Mouse (Mus musculus): ENCODE data around the gene Svbp. TPM values are rescaled to one million over a fixed set of nuclear protein-coding genes. Genes with fewer than 3 reads are reported as not detected.
A peak's percentile ranks its signal among the peaks of the same experiment; 100 is the strongest.

Svbp gene
- total RNA-seq, 2 experiments from 2014 or later = 19.0 to 19.6 TPM

GRCm38 (mm10) chr4:119188060-119188785 lies 6.9 kb upstream of the Svbp start:
- no peak for DNase-seq
- intact Hi-C loops (cut with DNase I) = no loop called here

DNA sequence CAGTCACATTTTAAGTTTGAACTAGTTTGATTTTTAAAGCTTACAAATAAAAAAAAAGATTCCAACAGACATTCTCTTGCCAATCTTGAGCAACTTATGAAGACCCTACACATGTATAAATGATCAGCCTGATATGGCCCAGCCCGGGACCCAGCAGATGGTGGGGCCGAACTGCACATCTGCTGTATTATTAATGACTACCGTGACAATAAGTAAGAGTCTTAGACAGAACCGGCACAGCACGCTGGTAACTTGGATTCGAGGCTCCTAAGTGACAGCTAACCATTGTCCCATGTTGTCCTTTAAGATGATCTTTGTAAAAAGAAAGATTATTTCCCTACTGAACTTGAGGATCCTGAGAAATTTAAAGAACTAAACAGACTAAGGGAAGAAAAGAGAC lies 5.7 kb upstream of the Svbp start:
- intact Hi-C loops (cut with DNase I) = no loop called here
- no peak for DNase-seq

DNA sequence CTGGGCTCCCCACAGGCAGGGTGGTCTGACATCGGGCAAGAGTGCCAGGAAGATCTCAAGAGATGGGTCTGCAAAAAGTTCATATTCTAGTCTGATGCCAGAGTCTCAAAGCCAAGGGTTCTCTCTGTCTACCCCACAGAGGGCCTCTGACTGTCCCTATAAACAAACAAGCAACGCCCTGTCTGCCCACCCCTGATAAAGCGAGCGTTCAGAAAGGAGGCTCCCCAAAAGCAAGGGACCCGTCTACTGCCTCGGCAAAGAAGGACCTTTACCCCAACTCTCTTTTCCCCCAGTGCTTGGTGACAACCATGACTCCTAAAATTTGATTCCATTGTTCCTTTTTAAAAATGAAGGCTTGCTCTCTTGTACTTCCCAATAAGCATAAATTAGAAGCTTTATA lies 5.2 kb upstream of the Svbp start, which contains the start of gene Ermap:
Ermap (minus strand) TSS at position 148 of the 400 bp plus-strand sequence.
- intact Hi-C loops (cut with DNase I) = no loop called here
- no peak for DNase-seq

DNA sequence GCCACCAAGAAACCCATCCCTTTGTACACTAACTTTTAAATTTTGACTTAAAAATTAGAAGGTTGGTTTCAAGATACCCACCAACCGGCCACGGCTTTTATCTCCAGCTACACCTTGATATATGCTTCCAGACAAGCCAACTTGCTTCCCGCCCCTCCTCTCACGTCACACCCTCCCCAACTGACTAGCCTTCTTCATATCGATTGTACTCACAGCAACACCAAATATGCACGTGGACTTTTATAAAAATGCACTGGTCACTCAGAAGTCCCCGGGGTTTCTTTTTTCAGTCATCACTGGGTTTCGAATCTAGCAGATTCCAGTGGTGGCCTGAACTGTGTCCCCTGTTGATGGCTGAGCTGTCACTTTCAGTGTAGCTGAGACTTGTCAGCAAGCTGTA lies 4.5 kb upstream of the Svbp start:
- DNase-seq = no peak
- intact Hi-C loops (cut with DNase I) = no loop called here

- intact Hi-C loops (cut with DNase I) = no loop called here
- no peak for DNase-seq
Measured at GRCm38 (mm10) chr4:119191273-119191672, 3.8 kb upstream of the Svbp start.

GRCm38 (mm10) chr4:119192757-119193156 lies 2.3 kb upstream of the Svbp start:
- intact Hi-C loops (cut with DNase I) = no loop called here
- DNase-seq = no peak

DNA sequence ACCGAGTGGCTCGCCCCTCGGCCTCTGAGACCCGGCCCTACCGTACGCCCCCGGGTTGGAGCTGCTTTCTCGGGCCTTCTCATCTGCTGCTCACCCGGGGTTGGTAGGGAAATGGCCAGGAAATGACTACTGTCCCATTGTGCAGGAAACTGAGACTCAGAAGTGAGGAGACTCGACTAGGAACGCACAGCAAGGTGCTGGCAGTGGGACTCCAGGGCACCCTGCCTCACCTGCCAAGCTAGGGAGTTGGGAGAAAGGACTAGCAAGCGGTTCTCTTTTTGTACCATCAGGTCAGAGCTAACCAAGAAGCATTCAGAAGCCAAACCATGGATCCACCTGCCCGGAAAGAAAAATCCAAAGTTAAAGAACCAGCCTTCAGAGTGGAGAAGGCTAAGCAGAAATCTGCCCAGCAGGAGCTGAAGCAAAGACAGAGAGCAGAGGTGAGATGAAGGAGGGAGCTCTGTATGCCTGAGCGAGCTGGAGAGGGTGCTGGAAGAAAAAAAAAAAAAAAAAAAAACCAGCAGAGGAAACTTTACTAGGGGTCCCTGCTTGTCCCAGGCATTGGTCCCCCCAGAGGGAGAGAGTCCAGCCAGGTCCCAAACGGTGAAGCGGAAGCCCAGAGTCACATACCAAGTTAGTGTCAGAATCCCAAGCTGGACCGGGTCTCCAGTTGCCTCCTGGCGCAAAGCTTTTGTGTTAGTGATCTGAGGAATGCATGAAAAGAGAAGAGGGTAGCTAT lies 645 bp downstream of the Svbp start:
- DNase-seq = no peak
- intact Hi-C loops (cut with DNase I) = loop anchor here (2.0 kb wide), 1 partner anchor 23 kb away; no protein-coding TSS in a partner anchor

- DNase-seq = no peak
- intact Hi-C loops (cut with DNase I) = no loop called here
Measured at GRCm38 (mm10) chr4:119198105-119198504, 3.0 kb downstream of the Svbp start.

DNA sequence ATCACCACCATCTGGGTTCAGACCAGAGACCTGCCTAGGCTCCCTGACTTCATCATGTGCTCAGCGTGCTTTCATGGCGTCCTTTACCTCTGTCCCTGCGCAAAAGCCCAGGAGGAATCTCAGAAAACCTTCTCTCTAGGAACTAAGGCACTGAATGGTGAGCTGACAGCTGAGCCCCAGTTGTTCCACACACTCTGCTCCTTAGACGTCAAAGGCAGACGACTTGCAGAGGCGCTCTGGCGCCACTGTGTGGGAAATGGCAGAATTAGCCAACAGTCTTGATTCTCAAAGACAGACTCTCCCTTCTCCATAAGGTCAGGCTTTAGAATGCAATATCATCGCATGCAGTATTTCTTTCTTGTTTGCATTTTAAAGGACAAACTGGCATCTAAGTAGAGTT lies 9.6 kb downstream of the Svbp start:
- intact Hi-C loops (cut with DNase I) = loop anchor here (1.0 kb wide), 1 partner anchor 199 kb away; no protein-coding TSS in a partner anchor
- DNase-seq = peak; percentile 39 to 51

DNA sequence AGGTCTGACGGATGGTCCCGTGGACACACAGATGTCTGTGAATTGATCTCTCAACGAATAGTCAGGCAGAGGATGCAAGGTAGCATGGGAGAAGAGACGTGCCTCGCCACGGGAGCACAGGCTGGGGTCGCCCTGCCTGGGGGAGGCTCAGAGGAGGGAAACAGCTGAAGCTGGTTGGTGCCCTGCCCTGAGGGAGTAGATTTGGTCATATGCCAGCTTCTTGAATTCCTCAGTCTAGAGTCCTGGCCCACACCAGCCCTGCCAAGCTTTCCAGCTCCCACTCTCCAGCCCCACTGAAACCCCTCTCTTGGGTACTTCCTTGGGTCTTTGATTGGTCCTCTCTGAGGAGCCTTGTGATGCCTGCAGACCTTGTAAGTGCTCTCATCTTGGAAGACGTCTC lies 21.6 kb downstream of the Svbp start:
- no peak for DNase-seq
- intact Hi-C loops (cut with DNase I) = no loop called here

- intact Hi-C loops (cut with DNase I) = no loop called here
- DNase-seq = no peak
Measured at GRCm38 (mm10) chr4:119218169-119218568, 23.1 kb downstream of the Svbp start, which contains the start of gene Tmem269. Gene Tmem269, minus strand, starts transcription at chr4:119218217.

GRCm38 (mm10) chr4:119223696-119224095 lies 28.6 kb downstream of the Svbp start:
- DNase-seq = no peak
- intact Hi-C loops (cut with DNase I) = no loop called here

DNA sequence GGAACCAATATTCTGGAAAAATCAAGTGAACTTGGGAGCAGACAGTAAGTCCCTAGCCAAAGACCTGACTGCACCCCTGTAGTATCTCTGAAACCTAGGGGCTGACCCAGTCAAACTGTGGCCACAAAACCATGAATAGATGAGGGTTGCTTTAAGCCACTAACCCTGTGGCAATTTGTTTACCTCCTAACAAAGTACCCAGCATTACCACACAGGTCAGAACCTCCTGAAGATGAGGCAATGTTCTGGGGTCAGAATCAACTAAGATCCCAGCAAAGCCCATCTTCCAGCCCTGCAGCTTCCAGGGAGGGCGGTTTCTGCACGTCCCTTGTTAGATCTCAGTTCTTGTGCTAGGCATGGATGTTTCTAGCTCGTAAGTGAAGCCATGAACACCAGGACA lies 29.4 kb downstream of the Svbp start:
- no peak for DNase-seq
- intact Hi-C loops (cut with DNase I) = no loop called here

DNA sequence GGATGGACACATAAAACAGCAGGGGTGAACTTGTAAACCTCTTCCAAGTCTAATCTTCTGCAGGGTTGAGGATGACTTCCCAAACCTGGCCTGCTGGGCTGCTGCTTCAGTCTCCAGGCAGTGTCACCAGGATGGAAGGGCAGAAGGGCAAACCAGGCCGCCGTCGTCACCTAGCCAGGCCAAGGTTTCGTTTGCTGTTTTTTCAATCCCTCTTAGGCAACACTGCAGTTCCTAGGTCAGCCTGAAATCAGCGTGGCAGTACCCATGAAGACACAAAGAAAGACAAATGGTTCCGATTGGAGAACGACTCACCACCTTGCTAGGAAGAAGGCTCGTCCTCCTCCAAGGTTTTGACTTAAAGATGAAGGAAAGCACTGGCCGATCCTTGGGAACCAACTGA lies 30.6 kb downstream of the Svbp start:
- DNase-seq = no peak
- intact Hi-C loops (cut with DNase I) = no loop called here

DNA sequence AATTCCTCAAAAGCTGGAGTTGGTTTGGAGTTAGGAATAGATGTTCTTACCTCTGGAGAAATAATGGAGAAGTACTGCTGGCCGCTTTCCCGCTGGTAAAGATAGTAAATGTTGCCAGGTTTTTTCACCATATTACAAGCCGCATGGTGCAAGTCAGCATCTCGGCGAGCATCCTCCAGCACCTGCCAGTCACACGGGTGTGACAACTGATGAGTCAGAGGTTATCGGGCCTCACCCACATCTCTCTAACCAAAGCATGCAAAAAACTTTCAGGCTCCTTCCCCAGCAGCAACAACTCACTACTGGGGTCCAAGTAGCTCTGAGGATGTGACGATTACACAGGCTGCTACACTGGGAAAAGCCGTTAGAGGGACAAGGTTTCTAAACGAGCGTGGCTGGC lies 31.6 kb downstream of the Svbp start:
- intact Hi-C loops (cut with DNase I) = no loop called here
- no peak for DNase-seq

- peak; percentile 97 to 99 for DNase-seq
- intact Hi-C loops (cut with DNase I) = loop anchor here (2.0 to 10.0 kb wide), 4 partner anchors 54 to 902 kb away; partner anchors contain the start of genes Foxj3, Frg2f1, Ppcs and Zmynd12
Measured at GRCm38 (mm10) chr4:119232410-119233255, 37.5 kb downstream of the Svbp start, which contains the start of the genes AU022252 and P3h1. Gene AU022252, minus strand, starts transcription at chr4:119232712. Gene P3h1, plus strand, starts transcription at chr4:119232915.

- peak; percentile 43 to 54 for DNase-seq
- intact Hi-C loops (cut with DNase I) = loop anchor here (2.0 to 10.0 kb wide), 4 partner anchors 55 to 901 kb away; partner anchors contain the start of genes Foxj3, Frg2f1, Ppcs and Zmynd12
Measured at GRCm38 (mm10) chr4:119233256-119233901, 38.3 kb downstream of the Svbp start.

- intact Hi-C loops (cut with DNase I) = loop anchor here (5.0 to 10.0 kb wide), 3 partner anchors 188 to 900 kb away; partner anchors contain the start of genes Foxj3, Frg2f1, Ppcs and Zmynd12
- no peak for DNase-seq
Measured at GRCm38 (mm10) chr4:119234348-119234747, 39.2 kb downstream of the Svbp start.

- intact Hi-C loops (cut with DNase I) = loop anchor here (2.0 to 10.0 kb wide), 2 partner anchors 100 to 896 kb away; no protein-coding TSS in a partner anchor
- DNase-seq = no peak
Measured at GRCm38 (mm10) chr4:119238661-119239060, 43.6 kb downstream of the Svbp start.

Data from heart, postnatal 36 days (tissue).